Mouse (Mus musculus): ENCODE results near the gene Cebpb.

DNA sequence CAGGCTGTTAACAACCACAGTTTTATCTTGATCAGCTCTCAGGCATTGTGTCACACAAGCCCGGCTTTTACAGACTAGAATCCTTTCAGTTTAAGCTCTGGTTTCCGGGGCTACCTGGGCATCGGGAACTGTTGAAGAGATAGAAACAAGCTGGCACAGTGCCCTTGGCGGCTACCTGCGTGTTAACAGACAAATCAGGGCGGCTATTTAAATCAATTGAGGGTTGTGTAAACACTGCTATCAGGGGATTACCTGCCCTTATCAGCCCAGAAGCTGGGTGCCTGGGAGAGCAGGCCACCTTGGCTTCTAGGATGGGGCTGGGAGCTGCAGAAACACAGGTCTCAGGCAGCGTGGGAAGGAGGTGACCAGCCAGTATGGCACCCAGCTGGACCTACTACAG, 36.0 kb upstream of the Cebpb start:
- TF ChIP-seq CTCF (IDR thresholded peaks at IDR 0.05; ENCODE audit: low read depth, low read length) = no peak
- no peak for TF ChIP-seq POLR2A (IDR thresholded peaks at IDR 0.05; ENCODE audit: borderline replicate concordance, low read depth, low read length)
